Mouse (Mus musculus) bone marrow, adult 2 months (tissue): ENCODE results near the gene Gfral.

Experiments
- CTCF ChIP-seq: fragments of 200-500 bp; IDR thresholded peaks from 2 replicates; pipeline ENCODE4 v1.5.1; 2011; ENCODE audit warnings: low read length, control low read depth; ENCODE audit not compliant: control insufficient read depth, insufficient read depth
- POLR2A ChIP-seq: fragments of 200-500 bp; IDR thresholded peaks from 2 replicates; pipeline ENCODE4 v1.6.1; 2011; ENCODE audit warnings: low read depth, mild to moderate bottlenecking, control low read depth, low read length, borderline replicate concordance; ENCODE audit not compliant: control insufficient read depth

DNA sequence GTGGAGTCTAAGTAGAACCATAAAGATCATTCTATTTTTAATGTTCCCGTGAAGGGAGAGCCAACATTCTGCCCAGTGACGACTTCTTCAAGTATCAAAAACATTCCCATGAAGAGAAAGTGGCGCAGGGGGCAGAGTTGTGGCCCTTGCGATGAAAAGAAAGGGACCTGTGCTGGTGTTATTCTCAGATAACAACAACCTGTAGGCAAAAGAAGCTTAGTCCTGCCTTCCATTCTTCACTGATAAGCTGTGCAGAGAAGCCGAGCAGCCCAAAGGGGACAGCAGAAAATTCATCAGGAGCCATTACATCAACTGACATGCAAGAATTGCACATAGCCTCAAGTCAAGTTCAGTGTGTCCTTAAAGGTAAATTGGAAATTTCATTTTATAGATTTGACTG is 24.5 kb upstream of the Gfral start:
- TF ChIP-seq POLR2A: no peak
- TF ChIP-seq CTCF: no peak
